Mouse (Mus musculus) frontal cortex, postnatal 36 days (tissue): ENCODE results near the gene Olfr293.

Experiments
- DNase-seq, 2 experiments: peaks; one replicate each; pipeline ENCODE4 v3.0.0; 2022; ENCODE audit warnings: low spot score in 2 of 2

Gene Olfr293

GRCm38 (mm10) chr7:86648761-86649160 lies at the start of gene Olfr293:
TSS of gene Olfr293 (plus strand) at chr7:86649061.
- DNase-seq: no peak

- DNase-seq: no peak
Observed at GRCm38 (mm10) chr7:86616543-86616942, 32.3 kb upstream of the Olfr293 start, which contains the start of gene Olfr294. TSS of gene Olfr294 (minus strand) at chr7:86616643.

- no peak for DNase-seq
Observed at GRCm38 (mm10) chr7:86688030-86688429, 39.2 kb downstream of the Olfr293 start, which contains the start of gene Olfr292. TSS of gene Olfr292 (plus strand) at chr7:86688330.
